Mouse (Mus musculus): ENCODE measurements at regions not wholly inside any gene's neighbourhood (a gene's known extent, or its start where the extent isn't known, plus 50 kb on each side); places are given as distances from the start of the nearest gene placed in this dataset.

DNA sequence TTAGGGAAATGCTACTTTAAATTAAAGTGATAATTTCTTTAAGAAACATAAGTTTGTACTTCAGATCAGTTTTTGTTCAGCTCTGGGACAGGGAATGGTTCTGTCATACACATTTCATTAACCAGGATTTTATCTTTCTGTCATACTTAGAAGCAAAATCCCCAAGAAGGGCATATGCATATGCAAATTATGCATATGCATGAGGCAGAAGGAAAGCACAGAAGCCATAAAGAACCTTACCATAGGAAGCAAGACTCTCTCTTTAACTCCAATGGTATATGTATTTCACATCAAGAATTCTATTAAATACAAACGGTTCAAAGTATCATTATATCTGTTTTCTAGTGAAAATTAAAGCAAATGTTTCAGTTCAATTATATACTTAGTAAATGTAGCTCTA is 381.5 kb downstream of the Kcnj3 start:
- TF ChIP-seq CTCF (IDR thresholded peaks at IDR 0.05; ENCODE audit: insufficient read depth, low read depth, low read length) (no peak), POLR2A (IDR thresholded peaks at IDR 0.05; ENCODE audit: insufficient read depth, low read depth, low read length) (no peak)
- WGBS, result 42% methylated on average over 1 of the region's 1 CpGs
- Histone ChIP-seq H3K4me1 (ENCODE audit: control insufficient read depth, insufficient read depth, low read length) (no peaks in the 10 kb centered on the region), H3K27ac (ENCODE audit: insufficient read depth, low read depth, low read length) (no peak overlapping the region), H3K4me3 (ENCODE audit: insufficient read depth, low read depth, low read length) (no peak overlapping the region)

DNA sequence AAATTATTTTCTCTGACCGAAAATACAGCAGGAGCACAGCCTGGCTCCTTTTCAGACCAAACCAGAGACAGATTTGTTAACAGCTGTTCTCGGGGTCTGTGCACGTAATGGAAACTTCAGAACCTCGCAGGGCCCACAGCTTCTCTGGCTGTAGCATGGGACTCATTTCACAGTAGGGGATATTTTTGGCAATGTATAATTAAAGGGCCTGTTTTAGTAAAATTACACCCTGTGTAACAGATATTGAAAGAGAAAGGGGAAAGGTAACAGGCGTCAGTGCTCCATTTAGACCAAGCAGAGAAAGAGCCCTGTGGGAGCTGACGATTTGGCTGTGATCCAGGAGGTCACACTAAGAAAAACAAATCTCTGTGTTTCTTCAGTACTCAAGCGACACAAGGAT is 382.4 kb downstream of the Kcnj3 start:
- Histone ChIP-seq H3K27ac (ENCODE audit: insufficient read depth, low read depth, low read length) (peak overlapping the region; percentile 51), H3K4me1 (ENCODE audit: control insufficient read depth, insufficient read depth, low read length) (no peaks in the 10 kb centered on the region), H3K4me3 (ENCODE audit: insufficient read depth, low read depth, low read length) (no peak overlapping the region)
- no peak for TF ChIP-seq POLR2A (IDR thresholded peaks at IDR 0.05; ENCODE audit: insufficient read depth, low read depth, low read length)
- no peak for TF ChIP-seq CTCF (IDR thresholded peaks at IDR 0.05; ENCODE audit: insufficient read depth, low read depth, low read length)
- 6% methylated on average over 7 of the region's 7 CpGs for WGBS

DNA sequence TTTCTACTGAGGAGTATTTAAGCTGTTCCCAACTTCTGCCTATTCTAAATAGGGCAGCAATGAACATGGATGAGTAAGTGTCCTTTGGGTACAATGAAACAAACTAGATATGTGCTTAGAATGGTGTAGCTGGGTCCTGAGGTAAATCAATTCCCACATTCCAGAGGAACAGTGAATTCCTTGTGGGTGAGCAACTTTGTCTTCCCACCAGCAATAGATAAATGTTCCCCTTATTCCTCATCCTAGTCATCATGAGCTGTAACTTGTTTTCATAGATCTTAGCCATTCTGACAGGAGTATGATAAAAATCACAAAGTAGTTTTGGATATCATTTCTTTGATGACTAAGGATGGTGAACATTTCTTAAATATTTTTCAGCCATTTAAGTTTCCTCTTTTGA is 387.0 kb downstream of the Kcnj3 start:
- Histone ChIP-seq H3K4me1 (ENCODE audit: control insufficient read depth, insufficient read depth, low read length) (no peaks in the 10 kb centered on the region), H3K4me3 (ENCODE audit: insufficient read depth, low read depth, low read length) (no peak overlapping the region), H3K27ac (ENCODE audit: insufficient read depth, low read depth, low read length) (no peak overlapping the region)
- TF ChIP-seq CTCF (IDR thresholded peaks at IDR 0.05; ENCODE audit: insufficient read depth, low read depth, low read length) (no peak), POLR2A (IDR thresholded peaks at IDR 0.05; ENCODE audit: insufficient read depth, low read depth, low read length) (no peak)

DNA sequence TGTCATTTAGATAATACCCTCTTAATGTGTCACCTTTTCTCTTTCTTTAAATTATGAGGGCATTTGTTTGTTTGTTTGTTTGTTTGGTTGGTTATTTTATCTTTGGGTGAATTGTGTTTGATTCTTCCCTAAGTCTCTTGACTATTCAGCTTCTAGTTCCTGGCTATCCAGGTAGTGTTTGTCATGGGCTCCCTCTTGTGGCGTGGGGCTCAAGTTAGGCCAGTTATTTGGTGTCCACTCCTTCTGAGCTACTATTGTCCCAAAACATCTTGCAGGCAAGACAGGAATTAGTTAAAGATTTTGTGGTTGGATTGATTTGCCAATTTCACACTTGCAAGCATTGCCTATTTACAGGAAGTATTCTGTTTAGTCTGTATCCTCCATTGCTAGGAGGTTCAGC is 405.8 kb downstream of the Kcnj3 start:
- TF ChIP-seq CTCF (IDR thresholded peaks at IDR 0.05; ENCODE audit: insufficient read depth, low read depth, low read length), result no peak
- 71% methylated on average over 1 of the region's 1 CpGs for WGBS
- H3K4me3 ChIP-seq (ENCODE audit: insufficient read depth, low read depth, low read length), result no peak overlapping the region
- no peaks in the 10 kb centered on the region for H3K4me1 ChIP-seq (ENCODE audit: control insufficient read depth, insufficient read depth, low read length)
- H3K27ac ChIP-seq (ENCODE audit: insufficient read depth, low read depth, low read length), result no peak overlapping the region

DNA sequence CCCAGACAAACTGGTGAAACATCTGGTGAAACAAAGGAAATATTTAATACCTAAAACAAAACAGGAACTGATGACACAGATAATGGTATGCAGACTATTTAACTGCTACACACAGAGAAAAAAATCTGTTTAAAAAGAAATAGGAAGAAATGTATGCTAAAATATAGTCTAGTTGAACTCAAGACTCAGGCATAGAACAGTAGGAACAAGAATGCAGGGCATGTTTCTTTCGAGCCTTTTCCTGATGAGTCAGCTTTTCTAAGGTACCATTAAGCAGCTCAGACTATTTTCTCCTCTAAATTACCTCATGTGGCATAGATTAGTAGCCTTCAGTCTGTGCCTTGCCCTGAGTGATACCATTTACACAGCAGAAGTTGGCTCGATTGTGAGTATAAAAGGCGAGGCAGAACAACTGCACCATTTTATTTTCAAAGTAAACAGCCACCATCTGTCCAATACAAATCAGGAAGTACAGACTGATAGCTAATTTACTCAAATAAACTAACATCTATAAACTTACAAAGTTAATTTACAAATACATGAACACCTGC is 411.1 kb downstream of the Kcnj3 start:
- Histone ChIP-seq H3K27ac (ENCODE audit: insufficient read depth, low read depth, low read length) (no peak overlapping the region), H3K4me1 (ENCODE audit: control insufficient read depth, insufficient read depth, low read length) (no peaks in the 10 kb centered on the region), H3K4me3 (ENCODE audit: insufficient read depth, low read depth, low read length) (no peak overlapping the region)
- 35% methylated on average over 3 of the region's 3 CpGs for WGBS
- TF ChIP-seq POLR2A (IDR thresholded peaks at IDR 0.05; ENCODE audit: insufficient read depth, low read depth, low read length) (no peak), CTCF (IDR thresholded peaks at IDR 0.05; ENCODE audit: insufficient read depth, low read depth, low read length) (no peak)

DNA sequence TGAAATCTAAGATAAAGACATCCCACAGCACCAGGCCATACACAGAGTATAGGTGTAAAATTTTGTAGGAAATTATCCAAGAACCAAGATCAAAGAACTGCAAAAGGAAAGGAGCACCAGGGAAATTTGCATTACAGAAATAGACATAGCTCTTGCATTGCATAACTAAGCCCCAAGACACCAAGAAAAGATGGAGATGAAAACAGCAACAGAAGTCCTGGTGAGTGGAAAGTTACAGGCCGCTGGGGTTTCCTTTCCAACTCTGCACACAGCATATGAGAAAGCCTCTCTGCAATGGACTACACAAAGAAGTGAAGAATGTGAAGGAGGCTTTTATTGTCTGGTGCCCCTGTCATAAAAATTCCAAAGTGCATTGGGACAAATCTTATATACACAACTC is 426.7 kb downstream of the Kcnj3 start:
- Histone ChIP-seq H3K4me1 (ENCODE audit: control insufficient read depth, insufficient read depth, low read length) (no peaks in the 10 kb centered on the region), H3K27ac (ENCODE audit: insufficient read depth, low read depth, low read length) (no peak overlapping the region), H3K4me3 (ENCODE audit: insufficient read depth, low read depth, low read length) (no peak overlapping the region)
- WGBS, result 59% methylated on average over 1 of the region's 1 CpGs
- TF ChIP-seq POLR2A (IDR thresholded peaks at IDR 0.05; ENCODE audit: insufficient read depth, low read depth, low read length) (no peak), CTCF (IDR thresholded peaks at IDR 0.05; ENCODE audit: insufficient read depth, low read depth, low read length) (no peak)

DNA sequence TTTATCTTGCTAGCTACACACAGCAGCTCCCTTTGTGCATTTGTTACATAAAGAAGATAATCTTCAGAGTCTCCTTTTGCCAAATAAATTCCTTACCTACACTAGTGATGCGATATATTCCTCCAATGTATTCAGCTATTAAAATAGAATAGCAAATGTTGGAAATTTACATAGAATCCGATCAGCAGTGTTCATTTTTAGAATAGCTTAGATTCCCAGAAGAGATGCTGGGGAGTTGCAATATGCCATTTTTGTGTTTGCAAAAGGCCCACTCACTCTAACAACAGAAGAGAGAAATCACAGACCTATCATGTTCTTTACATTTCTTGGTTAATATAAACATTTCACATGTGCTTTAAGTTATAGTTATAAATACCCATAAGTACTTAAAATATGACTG is 454.2 kb downstream of the Kcnj3 start:
- TF ChIP-seq CTCF (IDR thresholded peaks at IDR 0.05; ENCODE audit: insufficient read depth, low read depth, low read length), result no peak
- TF ChIP-seq POLR2A (IDR thresholded peaks at IDR 0.05; ENCODE audit: insufficient read depth, low read depth, low read length), result no peak
- WGBS, result 56% methylated on average over 2 of the region's 2 CpGs
- Histone ChIP-seq H3K27ac (ENCODE audit: insufficient read depth, low read depth, low read length) (no peak overlapping the region), H3K4me3 (ENCODE audit: insufficient read depth, low read depth, low read length) (no peak overlapping the region), H3K4me1 (ENCODE audit: control insufficient read depth, insufficient read depth, low read length) (no peaks in the 10 kb centered on the region)

DNA sequence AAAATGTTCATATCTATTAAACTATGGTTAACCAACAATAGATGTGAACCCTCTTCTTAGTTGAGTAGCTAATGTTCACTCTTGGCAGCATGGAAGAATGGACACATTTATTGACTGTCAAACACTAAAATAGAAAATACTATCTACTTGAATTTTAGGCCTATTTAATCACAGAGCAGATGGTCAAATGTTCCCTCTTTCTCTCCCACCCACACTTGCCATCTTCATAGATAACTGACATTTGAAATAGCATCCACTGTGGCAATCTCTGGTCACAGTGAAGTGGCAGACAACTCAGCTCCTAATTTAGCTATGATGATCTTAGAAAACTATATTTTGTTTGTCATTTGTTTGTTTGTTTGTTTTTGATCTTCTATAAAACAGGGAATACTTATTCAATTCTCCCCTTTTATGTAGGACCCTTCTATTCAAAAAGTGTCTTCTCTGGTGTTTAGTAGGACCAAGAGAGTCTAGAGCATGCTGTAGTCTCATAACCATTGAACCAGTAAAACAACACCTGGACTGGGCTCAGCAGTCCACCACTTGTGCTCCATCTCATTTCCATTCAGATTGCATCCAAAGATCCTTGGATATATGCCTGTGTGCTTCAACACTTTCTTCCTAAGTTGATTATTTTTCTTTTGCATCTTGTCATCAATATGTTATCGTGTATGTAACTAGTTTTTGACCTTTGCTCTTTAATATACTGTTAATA is 457.2 kb downstream of the Kcnj3 start:
- WGBS, result 66% methylated on average over 1 of the region's 1 CpGs
- no peak for TF ChIP-seq CTCF (IDR thresholded peaks at IDR 0.05; ENCODE audit: insufficient read depth, low read depth, low read length)
- no peak for TF ChIP-seq POLR2A (IDR thresholded peaks at IDR 0.05; ENCODE audit: insufficient read depth, low read depth, low read length)
- no peak overlapping the region for H3K4me3 ChIP-seq (ENCODE audit: insufficient read depth, low read depth, low read length)
- no peaks in the 10 kb centered on the region for H3K4me1 ChIP-seq (ENCODE audit: control insufficient read depth, insufficient read depth, low read length)
- no peak overlapping the region for H3K27ac ChIP-seq (ENCODE audit: insufficient read depth, low read depth, low read length)

DNA sequence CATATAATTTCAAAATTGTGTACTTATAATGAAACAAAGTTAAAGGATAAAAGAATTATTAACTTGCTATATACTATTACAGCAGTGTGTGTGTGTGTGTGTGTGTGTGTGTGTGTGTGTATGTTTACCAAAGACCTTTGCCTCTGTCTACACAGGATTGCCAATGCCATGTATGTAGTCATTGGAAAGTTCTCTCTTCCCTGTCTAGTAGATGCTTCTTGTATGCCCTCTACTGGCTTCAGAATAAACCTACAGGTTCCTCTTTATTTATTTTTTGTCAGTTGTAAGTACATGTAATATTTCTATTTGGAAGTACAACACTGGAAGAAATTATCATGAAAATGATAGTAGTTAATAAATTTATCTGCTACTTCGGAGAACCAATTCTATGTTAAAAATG is 484.5 kb downstream of the Kcnj3 start:
- Histone ChIP-seq H3K4me3 (ENCODE audit: insufficient read depth, low read depth, low read length) (no peak overlapping the region), H3K27ac (ENCODE audit: insufficient read depth, low read depth, low read length) (no peak overlapping the region), H3K4me1 (ENCODE audit: control insufficient read depth, insufficient read depth, low read length) (no peaks in the 10 kb centered on the region)
- no peak for TF ChIP-seq CTCF (IDR thresholded peaks at IDR 0.05; ENCODE audit: insufficient read depth, low read depth, low read length)
- TF ChIP-seq POLR2A (IDR thresholded peaks at IDR 0.05; ENCODE audit: insufficient read depth, low read depth, low read length), result no peak
- 84% methylated on average over 1 of the region's 1 CpGs for WGBS
